Mouse (Mus musculus) heart, adult 8-10 months (tissue): ENCODE data around the gene Khk. TPM values are rescaled to one million over a fixed set of nuclear protein-coding genes. Genes with fewer than 3 reads are reported as not detected.

ENCODE experiments used
- DNase-seq: peaks from one replicate; pipeline ENCODE4 v3.0.0; 2022; ENCODE audit warnings: low spot score
- total RNA-seq, 4 experiments: library from RNA; stranded (reverse); gene quantifications; 2 replicates each; pipeline ENCODE4 v1.2.4; 2022

Gene Khk
- total RNA-seq, 4 experiments from 2014 or later, result 23.8 to 31.8 (median 26.6) TPM

GRCm38 (mm10) chr5:30968416-30968815 is 47.2 kb downstream of the Khk start, which contains the start of gene Tcf23:
Gene Tcf23 (plus strand): TSS chr5:30968662.
- peak; percentile 70 for DNase-seq

- DNase-seq, result no peak
These were observed 48.2 kb downstream of the Khk start for GRCm38 (mm10) chr5:30969440-30969839.

GRCm38 (mm10) chr5:30974870-30975656 is 53.8 kb downstream of the Khk start:
- no peak for DNase-seq

Other genes starting within 250 kb of the Khk start
- gene Dpysl5, start 209.9 kb upstream of the Khk start, total RNA-seq, result 1 to 10 TPM in 2 of 4 experiments, under 1 TPM in 2; 0.57 to 1.4 (median 0.91) TPM
- gene Mapre3, start 106.8 kb upstream of the Khk start, total RNA-seq, result 10 to 100 TPM; 43.1 to 48.3 (median 44.5) TPM
- gene Tmem214, start 53.4 kb upstream of the Khk start, total RNA-seq, result 10 to 100 TPM; 37.4 to 39.9 (median 38.4) TPM
- gene Agbl5, start 32.7 kb upstream of the Khk start, total RNA-seq, result 1 to 10 TPM; 4.9 to 6.3 (median 5.6) TPM
- gene Ost4, start 13.6 kb upstream of the Khk start, total RNA-seq, result 100 to 1,000 TPM; 140 to 164 (median 156) TPM
- gene Emilin1, start 8.0 kb upstream of the Khk start, total RNA-seq, result 10 to 100 TPM; 13.9 to 16.6 (median 16.0) TPM
- gene Cgref1, start 24.2 kb downstream of the Khk start, total RNA-seq, result under 1 TPM; 0.37 to 0.97 (median 0.60) TPM
- 10 to 100 TPM; 82.1 to 97.6 (median 89.6) TPM for gene Preb, start 38.9 kb downstream of the Khk start, total RNA-seq
- gene Tcf23, start 47.2 kb downstream of the Khk start, total RNA-seq, result 1 to 10 TPM in 1 of 4 experiments, under 1 TPM in 3; 0.85 to 1.9 (median 0.91) TPM
- 10 to 100 TPM; 51.3 to 56.5 (median 53.1) TPM for gene Atraid, start 126.9 kb downstream of the Khk start, total RNA-seq
- gene Slc5a6, start 127.5 kb downstream of the Khk start, total RNA-seq, result 10 to 100 TPM; 10.8 to 18.8 (median 12.4) TPM
- 10 to 100 TPM; 13.0 to 17.3 (median 16.3) TPM for gene Cad, start 133.3 kb downstream of the Khk start, total RNA-seq
- gene Dnajc5g, start 184.9 kb downstream of the Khk start, total RNA-seq, result not detected
- under 1 TPM in 1 of 4 experiments, not detected in 3; 0.16 TPM for gene Slc30a3, start 186.8 kb downstream of the Khk start, total RNA-seq
- 100 to 1,000 TPM; 360 to 427 (median 392) TPM for gene Trim54, start 195.3 kb downstream of the Khk start, total RNA-seq
- gene Ucn, start 217.4 kb downstream of the Khk start, total RNA-seq, result not detected
- 10 to 100 TPM; 48.1 to 63.1 (median 53.9) TPM for gene Mpv17, start 232.8 kb downstream of the Khk start, total RNA-seq